Mouse (Mus musculus) erythroblast, embryonic 14.5 days (primary cell): ENCODE results near the gene Fcamr. TPM values are rescaled to one million over a fixed set of nuclear protein-coding genes. Genes with fewer than 3 reads are reported as not detected.

ENCODE experiments used
- H3K27me3 ChIP-seq: 2 replicates; pipeline ENCODE4 v1.6.1; 2012; ENCODE audit warnings: inconsistent platforms; ENCODE audit not compliant: control insufficient read depth
- H3K36me3 ChIP-seq: 2 replicates; pipeline ENCODE4 v1.6.1; 2012; ENCODE audit warnings: mild to moderate bottlenecking, inconsistent platforms; ENCODE audit not compliant: control insufficient read depth
- H3K4me1 ChIP-seq: 2 replicates; pipeline ENCODE4 v1.6.1; 2012; ENCODE audit warnings: inconsistent platforms; ENCODE audit not compliant: control insufficient read depth
- H3K4me3 ChIP-seq: replicated peaks from 2 replicates; pipeline ENCODE3; 2012; ENCODE audit warnings: moderate library complexity, mild to moderate bottlenecking, inconsistent platforms
- H3K9me3 ChIP-seq: 2 replicates; pipeline ENCODE4 v1.6.1; 2012; ENCODE audit warnings: low read length, inconsistent platforms, mixed read lengths; ENCODE audit not compliant: control insufficient read depth
- GATA1 ChIP-seq: IDR thresholded peaks from 2 replicates; pipeline ENCODE4 v1.6.1; 2012; ENCODE audit warnings: low read length, inconsistent platforms, mixed read lengths
- TAL1 ChIP-seq: IDR thresholded peaks from 3 replicates; pipeline ENCODE4 v1.6.1; 2012; ENCODE audit warnings: low read length, inconsistent platforms, mixed read lengths
- polyA plus RNA-seq: library from polyadenylated mRNA; stranded (reverse); fragments of >175 nt; gene quantifications from 2 replicates; pipeline ENCODE4 v1.2.3, GENCODE M21; 2012

Fcamr gene
- polyA plus RNA-seq, 1 experiment: not detected

DNA sequence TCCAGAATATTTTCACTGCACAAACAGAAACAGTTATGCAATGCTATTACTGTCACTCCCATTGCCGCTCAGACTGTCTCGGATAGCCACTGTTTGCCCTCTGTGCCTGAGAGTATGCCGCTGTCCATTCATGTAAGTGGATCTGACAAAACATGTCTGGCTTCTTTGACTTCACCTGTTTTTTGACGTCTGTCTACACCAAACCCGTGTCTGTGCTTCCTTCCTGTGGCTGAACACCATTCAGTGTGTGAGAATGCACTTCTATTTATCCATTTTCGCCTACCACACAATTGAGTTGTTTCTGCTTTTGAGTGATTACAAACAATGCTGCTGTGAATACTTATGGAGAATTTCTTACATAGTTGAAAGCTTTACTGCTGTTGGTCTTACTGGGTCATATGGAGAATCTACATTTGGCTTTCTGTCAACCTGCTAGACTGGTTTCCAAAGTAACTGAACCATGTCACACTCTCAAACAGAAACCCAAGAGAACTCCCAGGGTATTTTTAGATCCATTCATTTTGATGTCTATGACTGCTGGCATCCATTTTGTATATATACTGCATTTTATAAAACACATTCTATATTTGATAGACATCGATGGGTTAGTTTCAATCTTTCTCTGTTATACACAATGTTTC, 24.9 kb upstream of the Fcamr start:
- Histone ChIP-seq H3K4me3 (no peak overlapping the region), H3K36me3 (no peaks in the 10 kb centered on the region), H3K9me3 (no peaks in the 10 kb centered on the region), H3K4me1 (peaks cover 8% of the 10 kb centered on the region), H3K27me3 (peaks cover 2% of the 10 kb centered on the region; the same call in 1 of the 2 replicates)
- TF ChIP-seq TAL1 (no peak), GATA1 (no peak)

DNA sequence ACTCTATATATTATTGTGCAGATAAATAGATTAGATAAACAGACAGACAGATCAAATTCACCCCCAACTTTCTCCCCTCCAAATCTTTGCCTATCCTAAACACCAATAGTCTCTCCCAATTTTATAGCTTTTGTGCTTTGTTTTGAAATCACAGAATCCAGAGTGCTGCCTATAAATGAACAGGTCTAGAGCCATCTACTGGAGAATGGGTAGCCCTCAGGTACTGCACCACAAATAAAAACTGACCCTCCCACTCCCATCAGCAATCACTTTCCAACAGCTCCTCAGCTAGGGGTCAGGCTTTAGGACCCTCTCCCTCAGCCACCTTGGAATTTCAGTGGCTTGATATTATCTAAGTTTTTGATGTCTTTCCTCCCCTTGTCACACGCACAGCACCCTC, 24.1 kb upstream of the Fcamr start:
- H3K27me3 ChIP-seq: peaks cover 2% of the 10 kb centered on the region; the same call in 1 of the 2 replicates
- H3K9me3 ChIP-seq: no peaks in the 10 kb centered on the region
- TF ChIP-seq GATA1 (no peak), TAL1 (no peak)
- peaks cover 4% of the 10 kb centered on the region; the same call in 1 of the 2 replicates for H3K4me1 ChIP-seq
- H3K36me3 ChIP-seq: no peaks in the 10 kb centered on the region
- no peak overlapping the region for H3K4me3 ChIP-seq

DNA sequence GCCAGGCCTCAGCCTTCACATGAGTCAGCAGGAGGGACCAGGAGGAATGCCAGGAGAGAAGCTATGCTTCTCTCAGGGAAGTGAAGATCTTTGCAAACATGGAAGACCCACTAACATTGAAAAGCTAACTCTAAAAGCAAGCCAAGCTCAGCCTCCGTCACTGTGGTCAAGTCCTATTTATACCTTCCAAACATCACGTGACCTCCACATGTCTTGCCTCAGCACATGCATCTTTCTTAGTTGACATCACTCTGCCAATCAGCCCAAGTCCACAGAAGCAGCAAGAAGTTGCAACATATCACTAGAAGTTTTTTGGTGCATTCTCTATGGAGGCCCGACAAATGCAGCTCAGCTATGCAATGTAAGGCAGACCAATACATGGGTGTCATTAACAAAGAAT, 20.8 kb upstream of the Fcamr start:
- H3K4me3 ChIP-seq: no peak overlapping the region
- peaks cover 4% of the 10 kb centered on the region for H3K27me3 ChIP-seq
- no peak for TF ChIP-seq GATA1
- TF ChIP-seq TAL1: no peak
- no peaks in the 10 kb centered on the region for H3K9me3 ChIP-seq
- H3K36me3 ChIP-seq: no peaks in the 10 kb centered on the region
- H3K4me1 ChIP-seq: peaks cover 4% of the 10 kb centered on the region

DNA sequence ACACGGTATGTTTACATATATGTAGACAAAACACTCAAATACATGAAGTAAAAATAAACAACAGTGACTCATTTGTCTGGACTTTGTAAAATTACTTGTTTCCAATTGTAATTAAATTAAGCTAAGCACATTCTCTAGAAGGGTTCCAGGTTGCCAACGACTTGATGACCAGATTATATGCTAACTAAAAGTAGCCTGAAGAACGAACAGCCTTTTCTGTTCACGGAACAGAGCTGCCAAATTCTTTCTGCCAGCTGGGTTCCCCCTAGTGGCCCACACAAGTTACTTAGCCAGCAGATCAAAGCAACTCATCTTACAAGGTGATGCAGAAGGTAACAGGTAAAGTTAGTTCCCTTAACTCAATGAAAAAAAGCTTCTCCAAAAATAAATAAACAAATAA, 16.6 kb upstream of the Fcamr start:
- Histone ChIP-seq H3K36me3 (no peaks in the 10 kb centered on the region), H3K4me1 (no peaks in the 10 kb centered on the region; the same call in 1 of the 2 replicates), H3K4me3 (no peak overlapping the region), H3K27me3 (peaks cover 13% of the 10 kb centered on the region), H3K9me3 (no peaks in the 10 kb centered on the region)
- no peak for TF ChIP-seq GATA1
- no peak for TF ChIP-seq TAL1

DNA sequence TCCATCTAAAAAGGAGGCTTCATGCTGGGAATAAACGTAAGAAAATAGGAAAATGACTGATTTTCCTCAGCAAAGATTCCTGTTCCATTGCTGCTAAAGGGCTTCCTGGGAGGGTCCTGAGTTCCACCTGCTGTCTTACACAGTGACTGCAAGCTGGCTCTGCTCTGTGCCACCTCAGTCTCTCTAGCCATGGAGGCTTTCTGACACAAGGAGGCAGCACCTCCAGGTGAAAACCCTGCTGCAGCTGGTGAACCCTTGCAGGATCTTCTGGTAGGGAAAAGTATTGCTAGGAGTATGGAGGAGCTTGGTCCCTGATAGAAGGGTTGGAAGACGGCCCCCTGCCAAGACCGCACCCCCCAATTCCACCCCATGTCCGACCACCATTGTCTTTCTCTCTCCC, 13.7 kb upstream of the Fcamr start:
- H3K9me3 ChIP-seq: no peaks in the 10 kb centered on the region
- peaks cover 3% of the 10 kb centered on the region for H3K4me1 ChIP-seq
- no peak overlapping the region for H3K4me3 ChIP-seq
- H3K36me3 ChIP-seq: no peaks in the 10 kb centered on the region
- TF ChIP-seq TAL1 (no peak), GATA1 (no peak)
- H3K27me3 ChIP-seq: peaks cover 13% of the 10 kb centered on the region

DNA sequence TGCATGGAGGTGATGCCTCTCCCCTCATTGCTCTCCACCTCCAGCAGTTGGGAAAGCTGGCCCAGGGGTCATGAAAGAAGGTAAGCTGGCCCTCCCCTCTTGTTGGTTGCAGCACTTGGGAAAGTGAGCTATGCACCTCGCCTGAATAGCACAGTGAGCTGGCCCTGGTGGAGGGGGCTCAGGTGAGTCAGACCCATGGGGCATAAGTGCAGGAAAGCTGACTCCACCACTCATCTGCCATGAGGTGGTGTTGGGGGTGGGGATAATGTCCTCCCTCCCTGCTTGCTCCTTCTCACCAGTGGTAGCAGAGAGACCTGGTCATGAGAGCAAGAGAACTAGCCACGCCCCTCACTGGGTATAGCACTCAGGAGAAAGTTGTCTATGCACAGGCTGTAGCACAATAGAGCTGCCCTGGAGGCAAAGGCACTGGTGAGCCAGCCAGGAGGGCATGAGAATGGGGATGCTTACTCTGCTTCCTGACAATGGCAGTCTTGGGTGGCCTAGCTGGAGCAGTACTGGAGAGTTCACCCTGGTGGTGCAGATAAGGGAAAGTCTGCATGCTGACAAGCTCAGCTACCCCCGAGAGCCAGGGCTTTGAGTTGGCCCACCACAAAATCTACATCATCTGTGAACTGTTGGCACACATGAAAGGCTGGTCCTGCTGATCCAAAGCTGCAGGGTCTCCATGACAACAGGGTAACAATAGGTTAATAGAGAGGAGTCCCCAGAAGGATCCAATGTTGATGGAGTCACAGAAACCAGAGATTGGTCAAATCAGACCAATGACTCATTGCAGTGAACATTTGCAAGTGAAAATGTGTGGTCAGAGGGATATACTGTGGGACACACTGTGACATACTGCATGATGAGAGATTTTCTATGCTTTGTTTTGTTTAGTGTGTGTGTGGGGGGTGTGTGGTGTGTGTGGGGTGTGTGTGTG, 10.9 kb upstream of the Fcamr start:
- no peaks in the 10 kb centered on the region for H3K9me3 ChIP-seq
- TF ChIP-seq TAL1 (no peak), GATA1 (no peak)
- H3K27me3 ChIP-seq: peaks cover 12% of the 10 kb centered on the region
- H3K4me3 ChIP-seq: no peak overlapping the region
- no peaks in the 10 kb centered on the region for H3K36me3 ChIP-seq
- H3K4me1 ChIP-seq: peaks cover 3% of the 10 kb centered on the region

DNA sequence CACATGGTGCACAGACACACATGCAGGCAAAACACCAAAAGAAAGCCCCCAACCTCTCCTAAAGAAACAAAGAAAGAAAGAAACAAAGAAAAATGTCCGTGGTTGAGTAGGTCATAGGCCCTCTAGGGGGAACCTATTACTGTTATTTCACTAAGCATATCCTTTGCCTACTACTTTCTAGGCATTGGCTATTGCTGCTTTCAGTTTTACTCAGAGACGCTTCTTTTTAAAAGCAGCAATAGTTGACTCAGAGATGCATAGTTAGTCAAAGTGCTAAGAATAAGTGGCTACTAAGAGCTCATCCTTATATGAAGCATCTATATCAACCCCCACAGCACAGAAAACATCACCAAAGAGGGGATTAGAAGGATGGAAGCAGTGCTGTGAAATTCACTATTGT, 5.4 kb upstream of the Fcamr start:
- Histone ChIP-seq H3K27me3 (no peaks in the 10 kb centered on the region), H3K4me3 (no peak overlapping the region)
- TF ChIP-seq TAL1 (no peak), GATA1 (no peak)

DNA sequence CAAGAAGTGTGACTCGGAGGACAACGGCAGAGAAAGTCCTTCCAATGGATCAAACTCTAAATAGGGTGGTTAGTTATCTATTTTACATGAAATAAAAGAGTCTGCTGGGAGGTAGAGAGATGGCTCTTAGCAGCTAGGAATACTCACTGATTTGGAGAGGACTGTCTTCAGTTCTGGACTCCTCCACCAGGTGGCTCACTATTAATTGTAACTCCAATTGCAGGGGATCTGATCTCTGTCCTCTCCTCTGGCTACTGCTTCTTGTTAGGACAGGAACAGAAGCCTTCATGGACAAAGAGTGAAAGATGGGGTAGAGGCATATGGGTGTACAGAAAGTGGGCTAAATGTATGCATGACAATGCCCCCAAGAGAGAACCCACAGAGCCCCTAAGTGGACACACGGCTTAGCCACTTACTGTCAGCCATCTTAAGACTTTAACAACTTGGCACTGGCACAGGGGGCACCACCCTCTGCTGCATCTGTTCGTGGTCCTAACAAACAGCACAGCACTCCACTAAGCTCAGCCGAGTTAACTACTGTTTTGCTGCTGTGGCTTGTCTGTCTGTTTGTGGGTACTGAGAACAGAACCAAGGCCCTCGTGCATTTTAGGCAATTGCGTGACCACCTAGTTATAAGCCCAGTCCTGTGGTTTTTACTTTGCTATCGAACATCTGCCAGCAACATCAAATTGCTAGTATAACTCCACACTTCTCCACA, 3.6 kb upstream of the Fcamr start:
- H3K4me3 ChIP-seq: no peak overlapping the region
- H3K9me3 ChIP-seq: no peaks in the 10 kb centered on the region
- no peak for TF ChIP-seq GATA1
- no peak for TF ChIP-seq TAL1
- H3K27me3 ChIP-seq: no peaks in the 10 kb centered on the region
- no peaks in the 10 kb centered on the region for H3K4me1 ChIP-seq
- H3K36me3 ChIP-seq: no peaks in the 10 kb centered on the region

More for the DNA sequence above, 5.4 kb upstream of the Fcamr start:
- Histone ChIP-seq H3K9me3 (no peaks in the 10 kb centered on the region), H3K4me1 (no peaks in the 10 kb centered on the region), H3K36me3 (no peaks in the 10 kb centered on the region)

DNA sequence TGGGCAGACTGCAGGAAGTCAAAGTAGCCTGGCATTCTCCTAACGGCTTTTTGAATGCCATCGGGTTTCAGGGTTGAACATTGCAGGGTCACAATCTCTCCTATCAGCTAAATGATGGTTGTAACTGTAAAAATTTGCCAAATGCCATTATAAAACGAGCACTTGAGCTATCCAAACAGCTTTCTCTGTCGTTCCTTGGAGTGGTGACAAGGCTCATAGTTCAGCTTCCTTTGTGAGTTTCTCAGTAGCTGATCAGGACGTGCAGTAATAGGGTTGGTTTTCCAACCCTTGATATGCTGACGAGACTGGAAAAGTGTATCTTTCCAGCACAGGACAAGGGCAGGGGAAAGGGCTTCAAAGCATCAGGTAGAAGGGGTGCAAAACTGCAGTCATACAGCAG, 2.7 kb upstream of the Fcamr start:
- Histone ChIP-seq H3K27me3 (no peaks in the 10 kb centered on the region), H3K4me1 (no peaks in the 10 kb centered on the region), H3K36me3 (no peaks in the 10 kb centered on the region), H3K9me3 (no peaks in the 10 kb centered on the region), H3K4me3 (no peak overlapping the region)
- TF ChIP-seq TAL1: no peak
